Mouse (Mus musculus) heart, embryonic 16.5 days (tissue): ENCODE data around the gene Fgf3. TPM values are rescaled to one million over a fixed set of nuclear protein-coding genes. Genes with fewer than 3 reads are reported as not detected.
"Not testable (repeated sequence)": the region's sequence is repeated elsewhere in the genome, so short reads cannot be mapped to it uniquely, and the experiment has no call there.

Experiments used
- ATAC-seq: fragments of 200-750 bp; cut with Nextera tagmentation; replicated peaks from 2 replicates; pipeline ENCODE4 v1.8.0; 2017; ENCODE audit warnings: moderate number of reproducible peaks; ENCODE audit not compliant: insufficient read depth, low FRiP score; ENCODE audit errors: extremely low read depth
- H3K27ac ChIP-seq: fragments of 300-500 bp; sonication (generic); 2 replicates; pipeline ENCODE4 v1.5.1; 2014; ENCODE audit warnings: mild to moderate bottlenecking, low read length, control low read depth, moderate library complexity
- H3K27me3 ChIP-seq: fragments of 300-500 bp; sonication (generic); 2 replicates; pipeline ENCODE4 v1.6.1; 2014; ENCODE audit warnings: low read length, mixed read lengths; ENCODE audit not compliant: control insufficient read depth, insufficient read depth
- H3K36me3 ChIP-seq: fragments of 300-500 bp; sonication (generic); 2 replicates; pipeline ENCODE4 v1.6.1; 2014; ENCODE audit not compliant: control insufficient read depth, insufficient read depth
- H3K4me1 ChIP-seq: fragments of 300-500 bp; sonication (generic); 2 replicates; pipeline ENCODE4 v1.6.1; 2014; ENCODE audit warnings: low read length, mixed read lengths; ENCODE audit not compliant: control insufficient read depth, insufficient read depth
- H3K4me2 ChIP-seq: fragments of 300-500 bp; sonication (generic); 2 replicates; pipeline ENCODE4 v1.6.1; 2014; ENCODE audit warnings: low read depth, mild to moderate bottlenecking, control low read depth, low read length
- H3K4me3 ChIP-seq: fragments of 300-500 bp; sonication (generic); 2 replicates; pipeline ENCODE4 v1.5.1; 2014; ENCODE audit warnings: mild to moderate bottlenecking, control low read depth, low read length
- H3K9ac ChIP-seq: fragments of 300-500 bp; sonication (generic); 2 replicates; pipeline ENCODE4 v1.6.1; 2014; ENCODE audit warnings: low read length, control low read depth
- H3K9me3 ChIP-seq: fragments of 300-500 bp; sonication (generic); replicated peaks from 2 replicates; pipeline ENCODE4 v1.6.1; 2016; ENCODE audit warnings: low read length; ENCODE audit not compliant: control insufficient read depth
- WGBS: fragments of 180-500 bp; shearing (Covaris S2); extraction: QIAGEN DNeasy Blood & Tissue Kit; methylation state at CpG from one replicate; pipeline ENCODE4 v1.1.7; 2014; 5-methylcytosine and 5-hydroxymethylcytosine counted together
- polyA plus RNA-seq: library from polyadenylated mRNA; unstranded; fragments of >200 nt; fragmentation: Nextera tagmentation; extraction: Ambion mirVana; gene quantifications from 2 replicates; pipeline ENCODE4 v1.2.1, GENCODE M21; 2015

The Fgf3 gene
- polyA plus RNA-seq, 1 experiment from 2014 or later: 0.79 TPM

DNA sequence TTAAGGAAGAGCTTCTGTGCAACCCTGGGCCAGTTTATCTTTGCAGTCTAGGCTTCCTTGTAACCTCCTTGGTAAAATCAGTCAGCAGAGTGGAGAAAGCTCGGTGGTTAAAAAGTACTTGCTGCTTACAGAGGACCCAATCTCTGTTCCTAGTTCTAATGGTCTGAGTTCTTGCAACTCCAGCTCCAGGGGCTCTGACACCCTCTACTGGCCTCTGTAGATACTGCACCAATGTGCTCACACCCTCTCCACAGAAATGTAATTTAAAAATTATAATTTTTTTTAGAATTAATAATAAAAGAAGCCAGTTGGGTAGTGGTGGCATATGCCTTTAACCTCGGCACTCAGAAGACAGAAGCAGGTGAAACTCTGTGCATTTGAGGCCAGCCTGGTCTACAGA, 49.8 kb downstream of the Fgf3 start:
- no peak overlapping the region for H3K4me3 ChIP-seq
- no peak overlapping the region for H3K9ac ChIP-seq
- H3K4me1 ChIP-seq: peaks cover 6% of the 10 kb centered on the region
- no peaks in the 10 kb centered on the region for H3K36me3 ChIP-seq
- H3K27ac ChIP-seq: no peak overlapping the region
- no peak for ATAC-seq
- peaks cover 11% of the 10 kb centered on the region for H3K27me3 ChIP-seq
- H3K9me3 ChIP-seq: no peaks in the 10 kb centered on the region; the same call in 1 of the 2 replicates
- H3K4me2 ChIP-seq: no peak overlapping the region
- 75% methylated on average over 2 of the region's 2 CpGs for WGBS

DNA sequence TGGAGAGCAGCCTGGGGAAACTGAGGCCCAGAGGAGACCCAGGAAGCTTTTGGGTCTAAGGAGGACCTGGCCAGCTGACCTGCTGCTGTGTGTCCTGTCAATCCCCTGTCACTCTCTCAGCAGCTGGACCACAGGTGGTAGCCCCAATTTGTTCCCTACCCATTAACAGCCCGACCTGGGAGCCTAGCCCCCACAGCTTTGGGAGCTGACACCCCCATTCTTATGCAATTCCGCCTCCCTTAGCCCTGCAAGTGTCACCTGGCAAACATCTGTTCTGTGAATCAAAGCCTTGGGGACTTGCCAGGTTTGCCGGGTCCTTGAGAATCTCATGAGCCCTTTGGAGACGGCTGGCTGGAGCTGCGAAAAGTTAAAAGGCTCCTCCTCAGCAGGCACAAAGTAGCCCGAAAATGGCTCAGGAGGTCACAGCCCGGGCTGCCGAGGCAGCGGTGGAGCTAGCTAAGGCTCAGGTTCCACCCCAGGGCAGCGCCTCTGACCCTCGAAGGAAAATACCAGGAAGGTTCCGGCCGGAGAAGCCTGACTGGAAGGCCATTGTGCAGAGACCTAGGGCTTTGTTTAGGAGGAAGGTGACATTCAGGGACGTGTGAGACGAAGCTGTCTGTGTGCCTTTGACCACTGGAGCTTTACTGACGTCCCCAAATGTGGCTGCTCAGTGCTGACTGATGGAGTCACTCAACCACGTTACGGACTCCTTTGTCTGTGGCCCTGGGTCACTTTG, 50.8 kb downstream of the Fgf3 start:
- Histone ChIP-seq H3K4me2 (no peak overlapping the region), H3K4me3 (no peak overlapping the region), H3K4me1 (peaks cover 6% of the 10 kb centered on the region), H3K27ac (no peak overlapping the region), H3K9ac (no peak overlapping the region), H3K9me3 (no peaks in the 10 kb centered on the region; the same call in 1 of the 2 replicates), H3K36me3 (no peaks in the 10 kb centered on the region), H3K27me3 (peaks cover 13% of the 10 kb centered on the region)
- WGBS: 7% methylated on average over 18 of the region's 18 CpGs
- ATAC-seq: no peak

- H3K9me3 ChIP-seq, H3K36me3 ChIP-seq, H3K9ac ChIP-seq, H3K4me3 ChIP-seq, H3K4me2 ChIP-seq, ATAC-seq, H3K27ac ChIP-seq: not testable (repeated sequence)
- H3K27me3 ChIP-seq: peaks cover 25% of the 10 kb centered on the region
- 100% methylated on average over 1 of the region's 1 CpGs for WGBS
- H3K4me1 ChIP-seq: peaks cover 10% of the 10 kb centered on the region
These were observed 52.8 kb downstream of the Fgf3 start for GRCm38 (mm10) chr7:144890661-144891060.

- Histone ChIP-seq H3K9me3 (no peaks in the 10 kb centered on the region; the same call in 1 of the 2 replicates), H3K9ac (no peak overlapping the region), H3K27ac (no peak overlapping the region), H3K4me2 (no peak overlapping the region), H3K36me3 (no peaks in the 10 kb centered on the region), H3K4me3 (no peak overlapping the region), H3K27me3 (peaks cover 37% of the 10 kb centered on the region), H3K4me1 (peaks cover 21% of the 10 kb centered on the region)
- 87% methylated on average over 2 of the region's 2 CpGs for WGBS
- ATAC-seq: no peak
These were observed 54.0 kb downstream of the Fgf3 start for GRCm38 (mm10) chr7:144891863-144892262.

DNA sequence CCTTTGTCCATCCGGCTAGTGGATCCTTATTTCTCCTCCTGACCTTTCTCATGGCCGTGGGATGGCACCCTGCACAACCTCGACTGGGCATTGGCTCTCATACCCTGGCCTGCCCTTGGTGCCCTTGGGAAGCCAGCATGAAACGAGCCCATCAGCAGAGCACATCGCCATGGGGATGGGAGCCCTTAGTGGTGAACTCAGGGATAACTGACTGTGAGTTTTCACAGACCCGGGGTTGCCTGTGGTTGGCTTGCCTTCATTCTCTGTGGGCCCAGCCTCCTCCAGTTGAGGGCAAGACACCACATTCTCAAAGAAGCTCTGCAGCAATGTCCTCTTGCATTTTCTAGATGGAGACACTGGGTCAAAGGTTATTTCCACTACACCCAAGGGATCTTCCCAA, 54.4 kb downstream of the Fgf3 start:
- Histone ChIP-seq H3K4me1 (peaks cover 23% of the 10 kb centered on the region), H3K27ac (no peak overlapping the region), H3K4me3 (no peak overlapping the region), H3K9ac (no peak overlapping the region), H3K36me3 (no peaks in the 10 kb centered on the region), H3K27me3 (peaks cover 42% of the 10 kb centered on the region), H3K9me3 (no peaks in the 10 kb centered on the region; the same call in 1 of the 2 replicates), H3K4me2 (no peak overlapping the region)
- WGBS: 48% methylated on average over 6 of the region's 6 CpGs
- no peak for ATAC-seq

Other genes with a start within 250 kb of the Fgf3 start
- gene Ano1, start 86.1 kb upstream of the Fgf3 start, polyA plus RNA-seq: 7.3 and 16.0 TPM in 2 replicates
- 0.04 TPM in 1 of 2 replicates, not detected in the other for gene Fgf4, start 9.3 kb downstream of the Fgf3 start, polyA plus RNA-seq
- 0.20 TPM in 1 of 2 replicates, not detected in the other for gene Fgf15, start 58.4 kb downstream of the Fgf3 start, polyA plus RNA-seq
- gene LTO1, start 77.0 kb downstream of the Fgf3 start, polyA plus RNA-seq: 20.2 and 23.7 TPM in 2 replicates
- 45.6 and 55.2 TPM in 2 replicates for gene Ccnd1, start 101.8 kb downstream of the Fgf3 start, polyA plus RNA-seq